Mouse (Mus musculus) midbrain, embryonic 15.5 days (tissue): ENCODE results near the gene Dpp10. TPM values are rescaled to one million over a fixed set of nuclear protein-coding genes. Genes with fewer than 3 reads are reported as not detected.

ENCODE experiments used
- ATAC-seq: fragments of 200-750 bp; cut with Nextera tagmentation; replicated peaks from 2 replicates; pipeline ENCODE4 v1.8.0; 2017; ENCODE audit warnings: moderate TSS enrichment
- H3K27ac ChIP-seq: fragments of 300-500 bp; sonication (generic); 2 replicates; pipeline ENCODE4 v1.5.1; 2015; ENCODE audit warnings: mild to moderate bottlenecking, inconsistent platforms
- H3K27me3 ChIP-seq: fragments of 300-500 bp; sonication (generic); replicated peaks from 2 replicates; pipeline ENCODE4 v1.6.1; 2015; ENCODE audit warnings: inconsistent platforms
- H3K36me3 ChIP-seq: fragments of 300-500 bp; sonication (generic); replicated peaks from 2 replicates; pipeline ENCODE4 v1.6.1; 2015; ENCODE audit warnings: inconsistent platforms
- H3K4me1 ChIP-seq: fragments of 300-500 bp; sonication (generic); 2 replicates; pipeline ENCODE4 v1.6.1; 2015; ENCODE audit warnings: inconsistent platforms
- H3K4me2 ChIP-seq: fragments of 300-500 bp; sonication (generic); 2 replicates; pipeline ENCODE4 v1.6.1; 2015; ENCODE audit warnings: inconsistent platforms, mild to moderate bottlenecking, moderate library complexity
- H3K4me3 ChIP-seq: fragments of 300-500 bp; sonication (generic); 2 replicates; pipeline ENCODE4 v1.5.1; 2015; ENCODE audit warnings: mild to moderate bottlenecking, inconsistent platforms
- H3K9ac ChIP-seq: fragments of 300-500 bp; sonication (generic); 2 replicates; pipeline ENCODE4 v1.6.1; 2015; ENCODE audit warnings: mild to moderate bottlenecking, inconsistent platforms
- H3K9me3 ChIP-seq: fragments of 300-500 bp; sonication (generic); 2 replicates; pipeline ENCODE4 v1.6.1; 2016; ENCODE audit warnings: inconsistent platforms
- WGBS: fragments of 180-500 bp; shearing (Covaris S2); methylation state at CpG from one replicate; pipeline ENCODE4 v1.1.7; 2015; ENCODE audit warnings: mixed read lengths; 5-methylcytosine and 5-hydroxymethylcytosine counted together
- polyA plus RNA-seq: library from polyadenylated mRNA; unstranded; fragments of >200 nt; fragmentation: Nextera tagmentation; extraction: Ambion mirVana; gene quantifications from 2 replicates; pipeline ENCODE4 v1.2.1, GENCODE M21; 2015

The Dpp10 gene
- polyA plus RNA-seq: 16.3 and 17.3 TPM in 2 replicates

- H3K4me1 ChIP-seq: peaks cover 16% of the 10 kb centered on the region
- H3K27me3 ChIP-seq: no peaks in the 10 kb centered on the region
- peak within 1 kb of the TSS; percentile 72 for H3K4me3 ChIP-seq
- peak within 1 kb of the TSS; percentile 81 for H3K4me2 ChIP-seq
- H3K27ac ChIP-seq: peak within 1 kb of the TSS; percentile 88
- ATAC-seq: peak; percentile 75
- 2% methylated on average over 35 of the region's 38 CpGs for WGBS
- H3K36me3 ChIP-seq: no peaks in the 10 kb centered on the region
- H3K9me3 ChIP-seq: no peaks in the 10 kb centered on the region
- H3K9ac ChIP-seq: peak within 1 kb of the TSS; percentile 65
Observed at GRCm38 (mm10) chr1:124044925-124045640, at the start of gene Dpp10. Gene Dpp10, minus strand, starts transcription at chr1:124045559.

DNA sequence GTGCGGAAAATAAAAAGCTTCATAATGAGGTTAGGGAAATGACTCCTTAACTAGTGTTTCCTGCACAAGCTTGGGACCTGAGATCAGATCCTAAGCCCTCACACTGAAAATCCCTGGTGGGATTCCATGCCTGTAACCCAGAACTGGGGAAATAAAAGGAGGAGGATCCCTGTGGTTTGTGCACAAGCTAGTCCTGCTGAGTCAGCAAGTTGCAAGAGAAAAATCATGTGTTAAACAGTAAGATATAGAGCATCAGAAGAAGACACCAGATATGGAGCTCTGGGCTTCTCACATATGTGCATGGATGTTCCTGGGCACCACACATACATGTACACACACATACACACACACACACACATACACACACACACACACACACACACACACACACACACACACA, 3.2 kb upstream of the Dpp10 start:
- Histone ChIP-seq H3K36me3 (no peaks in the 10 kb centered on the region), H3K4me1 (peaks cover 11% of the 10 kb centered on the region), H3K27me3 (no peaks in the 10 kb centered on the region), H3K9me3 (no peaks in the 10 kb centered on the region), H3K4me2 (no peak overlapping the region), H3K9ac (no peak overlapping the region), H3K4me3 (no peak overlapping the region), H3K27ac (no peak overlapping the region)
- 92% methylated on average over 1 of the region's 1 CpGs for WGBS
- ATAC-seq: no peak

GRCm38 (mm10) chr1:124045761-124046300, 472 bp upstream of the Dpp10 start:
- H3K27me3 ChIP-seq: no peaks in the 10 kb centered on the region
- peak overlapping the region; percentile 65 for H3K9ac ChIP-seq
- H3K4me1 ChIP-seq: peaks cover 16% of the 10 kb centered on the region
- WGBS: under 1% methylated on average over 44 of the region's 44 CpGs
- H3K9me3 ChIP-seq: no peaks in the 10 kb centered on the region
- H3K4me2 ChIP-seq: peak overlapping the region; percentile 81
- H3K4me3 ChIP-seq: peak overlapping the region; percentile 72
- no peaks in the 10 kb centered on the region for H3K36me3 ChIP-seq
- ATAC-seq: peak; percentile 92
- H3K27ac ChIP-seq: peak overlapping the region; percentile 88

DNA sequence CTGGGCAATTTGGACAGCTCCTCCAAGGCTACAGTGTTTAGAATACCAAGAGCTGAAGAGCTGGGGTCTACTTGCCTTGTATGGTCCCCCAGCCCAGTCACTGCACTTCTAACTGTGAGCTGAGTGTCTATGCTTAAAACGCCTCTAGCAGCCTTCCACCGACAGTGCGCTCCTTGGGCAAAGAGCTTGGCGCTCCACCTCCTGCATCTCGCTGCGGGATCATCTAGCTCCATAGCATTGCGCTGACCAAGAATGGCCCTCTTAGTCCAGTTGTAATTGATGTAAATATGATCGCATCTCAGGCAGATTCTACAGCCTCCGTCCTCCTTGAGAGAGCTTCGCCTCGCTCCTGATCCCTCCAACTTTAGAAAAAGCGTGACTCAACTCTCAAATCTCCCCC, 1.2 kb downstream of the Dpp10 start:
- Histone ChIP-seq H3K9me3 (no peaks in the 10 kb centered on the region), H3K4me1 (peaks cover 16% of the 10 kb centered on the region), H3K9ac (peak overlapping the region; percentile 65), H3K36me3 (no peaks in the 10 kb centered on the region), H3K4me3 (peak overlapping the region; percentile 72), H3K27me3 (no peaks in the 10 kb centered on the region), H3K27ac (peak overlapping the region; percentile 88), H3K4me2 (peak overlapping the region; percentile 81)
- ATAC-seq: no peak
- WGBS: 9% methylated on average over 12 of the region's 12 CpGs

GRCm38 (mm10) chr1:124043421-124043820, 1.9 kb downstream of the Dpp10 start:
- ATAC-seq: 0 out of 2 replicates have a peak, but pooled peaks have one; percentile 28
- H3K36me3 ChIP-seq: no peaks in the 10 kb centered on the region
- H3K27ac ChIP-seq: peak overlapping the region; percentile 88; the same call in 1 of the 2 replicates
- peak overlapping the region; percentile 72 for H3K4me3 ChIP-seq
- H3K27me3 ChIP-seq: no peaks in the 10 kb centered on the region
- no peaks in the 10 kb centered on the region for H3K9me3 ChIP-seq
- H3K4me2 ChIP-seq: peak overlapping the region; percentile 81
- H3K4me1 ChIP-seq: peaks cover 16% of the 10 kb centered on the region
- peak overlapping the region; percentile 65; the same call in 1 of the 2 replicates for H3K9ac ChIP-seq
- 37% methylated on average over 6 of the region's 6 CpGs for WGBS

- H3K36me3 ChIP-seq: no peaks in the 10 kb centered on the region
- no peak overlapping the region for H3K9ac ChIP-seq
- no peaks in the 10 kb centered on the region for H3K27me3 ChIP-seq
- no peak for ATAC-seq
- WGBS: 3% methylated on average over 3 of the region's 3 CpGs
- H3K27ac ChIP-seq: no peak overlapping the region
- H3K9me3 ChIP-seq: no peaks in the 10 kb centered on the region
- peak overlapping the region; percentile 81; the same call in 1 of the 2 replicates for H3K4me2 ChIP-seq
- H3K4me1 ChIP-seq: peaks cover 15% of the 10 kb centered on the region
- H3K4me3 ChIP-seq: no peak overlapping the region
Observed at GRCm38 (mm10) chr1:124041559-124041958, 3.8 kb downstream of the Dpp10 start.

- ATAC-seq: no peak
- WGBS: 67% methylated on average over 4 of the region's 4 CpGs
- H3K9me3 ChIP-seq: no peaks in the 10 kb centered on the region
Observed at GRCm38 (mm10) chr1:124035306-124035990, 9.9 kb downstream of the Dpp10 start.

DNA sequence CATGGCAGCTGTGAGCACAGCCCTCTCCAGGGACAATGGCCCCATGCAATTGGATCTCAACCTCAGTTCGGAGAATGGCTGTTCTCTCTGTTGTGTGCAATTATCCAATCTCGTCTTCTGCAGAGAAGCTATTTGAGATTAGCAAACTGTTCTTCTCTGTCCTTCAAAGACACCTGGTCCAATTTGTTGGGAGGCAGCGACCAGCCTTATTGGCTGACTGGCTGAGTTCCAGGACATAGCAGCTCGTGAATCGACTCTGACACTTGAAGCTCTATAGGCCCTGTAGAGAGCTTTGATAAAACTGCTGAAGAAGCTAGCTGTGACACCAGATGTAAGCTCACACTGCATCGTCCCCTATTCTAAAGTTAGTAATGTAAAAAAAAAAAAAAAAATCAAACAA, 12.7 kb downstream of the Dpp10 start:
- no peaks in the 10 kb centered on the region for H3K27me3 ChIP-seq

More at GRCm38 (mm10) chr1:124035306-124035990, 9.9 kb downstream of the Dpp10 start:
- H3K4me1 ChIP-seq: no peaks in the 10 kb centered on the region
- H3K9ac ChIP-seq: no peak overlapping the region
- no peaks in the 10 kb centered on the region for H3K36me3 ChIP-seq
- no peak overlapping the region for H3K27ac ChIP-seq
- no peak overlapping the region for H3K4me2 ChIP-seq
- no peaks in the 10 kb centered on the region for H3K27me3 ChIP-seq
- no peak overlapping the region for H3K4me3 ChIP-seq

DNA sequence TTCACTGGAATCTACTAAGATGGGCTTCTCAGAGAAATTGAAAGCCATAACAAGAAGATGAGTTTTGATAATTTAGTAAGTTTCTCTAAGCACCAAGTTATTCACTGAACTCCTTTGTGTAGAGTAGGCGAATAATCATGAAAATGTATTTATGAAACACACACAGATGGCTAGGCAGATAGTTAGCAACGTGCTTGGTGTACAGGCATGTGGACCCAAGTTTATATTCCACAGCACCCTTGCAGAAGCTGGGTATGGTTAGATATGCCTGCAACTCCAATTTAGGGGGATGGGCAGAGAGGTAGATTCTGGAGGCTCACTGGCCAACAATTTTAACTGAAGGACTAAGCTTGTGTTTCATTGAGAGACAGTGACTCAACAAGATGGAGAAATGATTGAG, 13.4 kb downstream of the Dpp10 start:
- H3K4me2 ChIP-seq: no peak overlapping the region
- H3K27me3 ChIP-seq: no peaks in the 10 kb centered on the region
- H3K9me3 ChIP-seq: no peaks in the 10 kb centered on the region
- H3K36me3 ChIP-seq: no peaks in the 10 kb centered on the region
- ATAC-seq: no peak
- 87% methylated on average over 2 of the region's 2 CpGs for WGBS
- H3K4me3 ChIP-seq: no peak overlapping the region
- no peaks in the 10 kb centered on the region for H3K4me1 ChIP-seq
- no peak overlapping the region for H3K9ac ChIP-seq
- H3K27ac ChIP-seq: no peak overlapping the region

More for the DNA sequence above, 12.7 kb downstream of the Dpp10 start:
- Histone ChIP-seq H3K27ac (no peak overlapping the region), H3K36me3 (no peaks in the 10 kb centered on the region), H3K9ac (no peak overlapping the region), H3K4me1 (no peaks in the 10 kb centered on the region), H3K9me3 (no peaks in the 10 kb centered on the region), H3K4me2 (no peak overlapping the region), H3K4me3 (no peak overlapping the region)
- WGBS: 68% methylated on average over 6 of the region's 6 CpGs
- ATAC-seq: no peak

GRCm38 (mm10) chr1:124002797-124003196, 42.6 kb downstream of the Dpp10 start:
- H3K9me3 ChIP-seq: no peaks in the 10 kb centered on the region
- H3K4me1 ChIP-seq: no peaks in the 10 kb centered on the region
- WGBS: 84% methylated on average over 6 of the region's 6 CpGs

DNA sequence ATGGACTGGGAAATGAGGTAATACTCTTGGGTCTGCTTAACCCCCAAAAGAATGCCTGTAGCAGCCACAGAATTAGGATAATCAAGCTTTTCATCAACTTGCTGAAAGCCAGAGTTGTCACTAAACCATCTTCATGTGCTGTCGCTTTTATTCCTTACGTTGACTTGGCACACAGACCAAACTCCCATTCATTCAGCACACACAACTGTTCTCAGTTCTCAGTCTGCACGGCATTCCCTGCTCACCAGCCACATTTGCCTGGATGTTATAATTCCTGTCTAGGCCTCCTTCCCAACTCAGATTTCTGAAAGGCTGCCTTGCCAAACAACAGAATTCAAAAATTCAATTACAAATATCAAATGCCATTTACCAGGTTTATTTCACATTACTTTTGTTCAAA, 49.6 kb downstream of the Dpp10 start:
- Histone ChIP-seq H3K9me3 (no peaks in the 10 kb centered on the region), H3K27ac (no peak overlapping the region), H3K27me3 (no peaks in the 10 kb centered on the region), H3K4me1 (no peaks in the 10 kb centered on the region), H3K4me2 (no peak overlapping the region), H3K4me3 (no peak overlapping the region), H3K9ac (no peak overlapping the region), H3K36me3 (no peaks in the 10 kb centered on the region)
- ATAC-seq: no peak
- WGBS: 72% methylated on average over 3 of the region's 3 CpGs

More at GRCm38 (mm10) chr1:124002797-124003196, 42.6 kb downstream of the Dpp10 start:
- Histone ChIP-seq H3K27ac (no peak overlapping the region), H3K27me3 (no peaks in the 10 kb centered on the region), H3K36me3 (no peaks in the 10 kb centered on the region), H3K9ac (no peak overlapping the region), H3K4me3 (no peak overlapping the region), H3K4me2 (no peak overlapping the region)
- no peak for ATAC-seq

DNA sequence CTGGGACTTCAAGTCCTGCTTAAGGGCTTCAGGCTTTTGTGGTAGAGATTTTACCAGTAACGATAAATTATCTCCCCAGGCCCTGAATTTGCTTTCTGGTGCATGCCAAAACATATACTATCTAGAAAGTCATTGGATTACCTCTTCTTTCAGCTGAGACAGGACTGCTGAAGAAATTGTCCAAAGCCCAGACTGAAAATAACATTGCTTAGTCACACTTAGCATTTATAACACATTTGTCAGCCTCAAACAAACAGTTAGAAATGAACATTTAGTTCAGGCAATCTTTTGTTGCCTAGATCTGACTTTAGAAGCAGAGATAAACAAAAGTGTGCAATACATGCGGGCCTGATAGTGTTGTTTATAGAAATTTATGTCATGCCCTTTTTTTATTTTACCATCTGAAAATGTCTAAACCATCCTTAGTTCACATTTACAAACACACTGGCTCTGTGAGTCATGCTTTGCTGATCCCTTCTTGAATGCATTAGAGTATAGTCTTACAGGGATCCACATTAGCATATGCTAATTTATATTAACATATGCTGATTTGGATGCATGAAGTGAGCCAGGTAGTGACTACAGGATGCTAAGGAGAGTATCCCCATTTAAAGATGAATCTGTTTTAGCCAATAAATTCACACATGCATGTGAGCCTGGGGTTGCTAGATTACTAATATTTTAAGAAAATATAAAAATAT, 59.9 kb downstream of the Dpp10 start:
- no peaks in the 10 kb centered on the region for H3K27me3 ChIP-seq
- no peaks in the 10 kb centered on the region for H3K9me3 ChIP-seq
- H3K27ac ChIP-seq: no peak overlapping the region
- H3K9ac ChIP-seq: no peak overlapping the region
- H3K4me1 ChIP-seq: no peaks in the 10 kb centered on the region
- no peak for ATAC-seq
- no peak overlapping the region for H3K4me2 ChIP-seq
- H3K4me3 ChIP-seq: no peak overlapping the region
- WGBS: 86% methylated on average over 2 of the region's 2 CpGs
- no peaks in the 10 kb centered on the region for H3K36me3 ChIP-seq
